Mouse (Mus musculus): ENCODE data around the gene Nfia.

Gene Nfia

GRCm38 (mm10) chr4:97868938-97869440 lies 96.5 kb downstream of the Nfia start:
- peak; percentile 93 to 95 for DNase-seq (ENCODE audit: low spot score in 2 of 2)

DNA sequence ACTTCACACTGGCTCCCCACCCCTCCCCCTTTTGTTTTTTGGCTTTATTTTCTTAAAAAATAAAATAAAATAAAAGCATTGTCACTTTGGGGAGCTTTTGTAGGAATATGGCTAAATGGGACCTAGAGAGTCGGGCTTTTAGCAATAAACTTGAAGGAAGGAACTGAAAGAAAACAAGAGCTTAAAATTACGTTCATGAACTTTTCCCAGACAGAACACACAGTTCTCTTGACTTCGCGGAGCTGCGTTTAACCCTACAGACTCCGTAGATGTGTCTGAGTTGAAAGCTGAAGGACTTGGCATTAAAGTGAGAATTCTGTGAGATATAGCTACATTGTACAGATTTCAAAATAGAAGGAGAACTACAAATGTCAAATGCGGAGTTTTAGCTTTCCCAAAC lies 96.9 kb downstream of the Nfia start:
- DNase-seq (ENCODE audit: low spot score in 2 of 2) = no peak

DNA sequence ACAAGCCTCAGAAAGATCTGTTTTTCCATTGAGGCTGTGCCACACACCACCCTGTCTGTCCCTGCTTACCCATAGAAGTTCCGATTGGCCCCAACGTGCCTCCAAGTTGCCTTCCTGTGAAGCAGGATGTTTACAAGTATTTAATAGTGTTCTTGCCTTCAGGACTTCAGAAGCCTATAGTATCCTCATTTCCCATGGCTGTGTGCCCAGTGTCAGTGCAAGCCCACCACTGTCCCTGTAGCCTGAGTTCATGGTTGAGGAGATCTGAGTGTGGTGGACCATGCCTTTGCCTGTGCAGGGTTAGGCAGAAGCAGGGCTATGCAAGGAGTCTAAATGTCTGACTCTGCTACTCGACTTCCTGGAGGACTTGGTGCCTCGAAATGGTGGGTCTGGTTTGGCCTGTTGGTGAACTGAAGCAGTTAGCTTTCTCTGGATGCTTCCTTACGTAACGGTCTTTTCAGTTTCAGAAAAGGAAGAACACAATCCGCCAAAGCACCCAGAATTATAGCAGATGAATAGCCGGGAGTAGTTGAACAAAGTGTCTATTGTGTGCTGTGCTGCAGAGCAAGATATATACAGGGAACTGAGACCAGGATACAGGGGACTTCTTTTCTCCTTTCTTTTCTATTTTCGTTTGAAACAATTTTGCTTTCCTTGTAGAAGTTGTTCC lies 99.4 kb downstream of the Nfia start:
- DNase-seq (ENCODE audit: low spot score in 2 of 2) = no peak

DNA sequence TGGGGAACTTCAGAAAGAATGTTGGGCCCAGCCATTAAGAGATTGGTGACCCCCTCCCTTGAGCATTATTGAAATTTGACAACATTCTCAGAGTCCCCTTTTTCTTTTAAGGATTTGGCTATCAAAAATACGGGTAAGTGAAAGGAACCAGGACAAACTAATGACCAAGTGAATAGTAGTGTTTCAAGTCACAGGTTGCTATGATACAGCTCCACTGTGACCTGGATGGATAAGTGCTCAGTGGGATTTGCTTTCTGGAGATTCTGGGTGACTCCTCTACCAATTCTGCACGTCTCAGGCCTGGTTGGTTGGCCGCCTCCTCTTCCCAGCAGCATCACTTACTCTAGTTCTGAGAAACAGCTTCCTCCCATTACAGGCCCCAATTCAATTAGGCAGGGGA lies 102.4 kb downstream of the Nfia start:
- no peak for DNase-seq (ENCODE audit: low spot score in 2 of 2)

GRCm38 (mm10) chr4:97875901-97876300 lies 103.4 kb downstream of the Nfia start:
- no peak for DNase-seq (ENCODE audit: low spot score in 2 of 2)

DNA sequence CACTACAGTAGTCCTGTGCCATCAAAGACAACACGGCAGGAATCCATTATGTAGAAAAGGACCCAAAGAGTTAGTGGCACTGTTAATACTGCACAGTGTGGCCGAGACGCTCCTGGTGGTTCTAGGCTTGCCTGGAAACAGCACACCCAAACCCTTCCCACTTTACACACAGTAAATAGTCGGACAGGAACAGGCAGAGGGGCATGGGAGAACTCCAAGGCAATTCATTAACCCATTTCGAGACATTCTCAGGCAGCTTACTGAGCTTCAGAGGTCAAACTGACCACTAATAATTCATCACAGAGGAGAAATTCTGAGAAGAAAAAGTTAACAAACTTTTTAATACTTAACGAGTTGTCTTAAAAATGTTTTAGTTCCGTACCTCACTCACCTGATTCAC lies 107.2 kb downstream of the Nfia start:
- DNase-seq (ENCODE audit: low spot score in 2 of 2) = no peak

GRCm38 (mm10) chr4:97880120-97881055 lies 107.9 kb downstream of the Nfia start:
- DNase-seq (ENCODE audit: low spot score in 2 of 2) = no peak

DNA sequence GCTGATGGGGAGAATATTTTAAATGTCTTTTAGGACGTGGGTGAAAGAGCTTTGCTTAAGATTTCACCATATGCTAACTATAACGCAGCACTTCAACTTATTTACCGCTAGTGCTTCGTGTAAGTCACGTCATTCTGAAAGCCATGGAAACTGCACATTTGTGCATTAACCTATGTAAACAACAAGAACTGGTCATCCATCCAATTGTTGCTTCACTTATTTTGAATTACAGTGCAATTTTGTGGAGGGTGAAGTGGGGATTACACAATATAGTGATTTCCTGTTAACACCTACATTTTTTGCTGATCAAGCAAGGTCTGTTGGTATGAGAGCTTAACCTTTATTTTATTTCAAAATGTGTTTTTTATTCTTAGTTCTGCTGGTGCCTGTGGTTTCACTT lies 113.0 kb downstream of the Nfia start:
- no peak for DNase-seq (ENCODE audit: low spot score in 2 of 2)

GRCm38 (mm10) chr4:97886220-97886619 lies 113.7 kb downstream of the Nfia start:
- DNase-seq (ENCODE audit: low spot score in 2 of 2) = no peak

DNA sequence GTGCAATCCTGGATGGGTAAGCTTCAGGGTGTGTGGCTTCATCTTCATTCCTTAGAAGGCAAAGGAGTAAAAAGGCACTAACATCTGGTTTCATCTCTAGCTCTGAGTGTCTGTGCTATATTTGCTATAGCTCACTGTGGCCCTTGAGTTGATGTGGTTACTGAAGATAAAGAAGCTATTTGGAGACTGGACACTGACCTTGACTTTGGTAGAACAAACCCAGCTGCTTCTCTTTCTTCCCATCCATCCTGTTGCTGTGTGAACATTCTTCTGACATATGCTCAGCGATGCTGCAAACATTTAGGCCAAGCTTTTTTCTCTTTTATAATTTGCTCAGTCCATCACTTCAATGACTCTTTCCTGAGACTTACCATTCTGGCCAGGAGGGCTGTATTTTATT lies 114.7 kb downstream of the Nfia start:
- DNase-seq (ENCODE audit: low spot score in 2 of 2) = no peak

- no peak for DNase-seq (ENCODE audit: low spot score in 2 of 2)
Measured at GRCm38 (mm10) chr4:97891063-97891462, 118.5 kb downstream of the Nfia start.

DNA sequence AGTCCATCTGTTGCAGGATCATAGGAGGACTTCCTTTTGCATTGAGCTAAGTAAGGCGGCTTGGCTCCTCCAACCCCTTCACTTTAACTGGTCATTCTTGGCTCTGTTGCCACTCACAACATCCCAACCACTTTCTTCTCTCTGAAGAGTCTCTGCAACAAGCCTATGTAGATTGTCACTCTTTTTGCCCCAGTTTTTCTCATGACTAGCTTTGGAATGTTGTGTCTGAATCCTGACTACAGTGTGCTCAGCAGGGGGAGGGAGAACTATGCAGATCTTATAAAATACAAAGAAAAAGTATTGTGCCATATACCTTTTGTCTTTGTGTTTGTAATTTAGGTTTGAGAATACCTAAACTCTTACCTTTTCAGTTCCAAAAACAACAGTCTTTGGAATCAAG lies 119.1 kb downstream of the Nfia start:
- no peak for DNase-seq (ENCODE audit: low spot score in 2 of 2)

DNA sequence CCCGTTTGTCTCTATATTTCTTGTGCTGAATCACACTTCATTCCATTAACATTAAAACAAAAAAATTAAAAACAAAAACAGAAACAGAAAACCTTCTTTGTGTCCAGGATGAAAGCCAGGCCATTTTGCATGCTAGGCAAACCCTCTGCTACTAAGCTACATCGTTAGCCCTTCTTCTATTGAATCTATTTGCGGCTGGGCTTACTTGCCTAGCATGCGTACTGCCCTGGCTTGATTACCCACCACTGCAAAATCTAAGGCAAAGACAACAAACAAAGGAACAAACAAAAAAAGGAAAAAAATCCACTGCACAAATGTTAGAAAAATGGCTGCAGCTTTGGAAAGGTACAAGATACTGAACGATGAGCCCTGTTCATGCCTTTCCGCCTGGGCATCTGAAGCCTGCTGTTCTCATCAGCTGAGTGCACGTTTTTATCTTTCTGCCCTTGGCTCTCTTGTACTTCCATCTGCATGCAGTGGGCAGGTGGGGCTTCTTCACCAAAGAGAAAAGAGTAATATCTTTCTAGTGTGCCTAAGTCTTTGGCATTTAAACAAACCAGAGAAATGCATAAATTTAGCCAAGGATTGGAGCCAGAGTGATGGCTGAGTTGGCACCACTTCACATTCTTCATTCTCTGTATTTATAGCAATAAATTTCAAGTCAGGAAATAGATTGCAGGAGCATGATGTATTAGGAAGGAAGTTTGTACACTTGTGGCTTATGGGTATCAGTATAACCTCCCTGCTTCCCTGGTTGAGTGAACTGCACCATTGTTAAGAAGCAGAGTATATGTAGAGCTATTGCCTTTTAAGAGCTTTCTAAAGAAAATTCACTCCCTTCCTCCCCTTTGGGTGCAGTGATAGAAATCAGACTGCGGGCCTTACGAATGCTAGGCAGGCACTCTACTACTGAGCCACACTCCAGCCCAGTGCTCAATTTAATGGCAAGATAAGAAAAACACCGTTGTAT lies 121.7 kb downstream of the Nfia start:
- peak in 1 of 2 experiments; percentile 47 for DNase-seq (ENCODE audit: low spot score in 2 of 2)

DNA sequence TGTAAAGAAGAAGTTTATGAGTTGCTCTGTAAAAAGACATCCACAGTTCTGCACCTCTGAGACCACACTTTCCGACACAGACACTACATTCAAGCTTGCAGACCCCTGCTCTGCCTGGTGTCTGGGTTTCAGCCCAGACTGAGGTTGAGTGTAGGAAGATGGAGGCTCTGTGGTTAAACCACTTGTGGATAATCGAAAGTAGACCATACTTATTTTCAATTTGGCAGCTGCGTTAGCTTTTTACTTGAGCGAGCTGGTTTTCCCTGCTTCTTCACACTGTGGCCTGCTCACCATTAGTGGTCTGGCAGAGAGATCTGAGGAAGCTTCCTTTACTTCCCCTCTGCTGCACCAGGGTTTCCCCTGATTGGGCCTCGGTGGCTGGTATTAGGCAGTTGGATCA lies 123.4 kb downstream of the Nfia start:
- no peak for DNase-seq (ENCODE audit: low spot score in 2 of 2)

- DNase-seq (ENCODE audit: low spot score in 2 of 2) = no peak
Measured at GRCm38 (mm10) chr4:97900256-97900944, 127.9 kb downstream of the Nfia start.

- DNase-seq (ENCODE audit: low spot score in 2 of 2) = no peak
Measured at GRCm38 (mm10) chr4:97905826-97906225, 133.3 kb downstream of the Nfia start.

GRCm38 (mm10) chr4:97908576-97909147 lies 136.1 kb downstream of the Nfia start:
- DNase-seq (ENCODE audit: low spot score in 2 of 2) = no peak

DNA sequence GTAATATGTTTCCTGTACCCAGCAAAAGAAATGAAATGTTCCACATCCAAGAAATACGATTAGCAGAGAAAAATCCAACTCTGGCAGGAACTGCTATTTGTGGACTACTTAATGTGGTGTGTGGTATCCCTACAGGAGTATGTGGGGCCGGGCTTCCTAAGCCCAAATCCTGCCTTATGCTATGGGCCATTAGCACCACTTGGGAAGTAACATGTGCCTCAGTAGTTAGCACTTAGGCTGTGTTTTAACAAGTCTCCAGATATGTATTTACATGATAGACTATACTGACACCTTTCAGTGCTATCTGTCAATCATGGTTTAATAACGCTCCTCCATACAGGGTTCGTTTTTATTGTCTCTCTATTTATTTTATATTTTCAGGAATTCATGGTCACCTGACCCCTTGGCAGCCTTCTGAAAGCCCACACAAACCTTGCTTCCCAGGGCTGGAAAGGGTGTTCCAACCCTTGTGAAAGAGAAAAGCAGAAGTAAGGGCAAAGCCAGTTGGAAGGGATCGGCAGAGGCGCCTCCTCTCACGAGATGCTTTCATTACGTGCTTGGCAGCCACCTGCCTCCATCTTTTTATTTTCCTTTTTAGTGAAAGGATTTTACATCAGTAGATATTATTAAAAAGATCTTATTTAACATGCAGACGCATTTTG lies 137.7 kb downstream of the Nfia start:
- DNase-seq (ENCODE audit: low spot score in 2 of 2) = no peak

- DNase-seq (ENCODE audit: low spot score in 2 of 2) = peak; percentile 34 to 45
Measured at GRCm38 (mm10) chr4:97910777-97911580, 138.4 kb downstream of the Nfia start.

Measured in right cerebral cortex, postnatal 36 days (tissue).